Mouse (Mus musculus) heart, embryonic 15.5 days (tissue): Measurements from ENCODE around the gene Zmiz1. TPM values are rescaled to one million over a fixed set of nuclear protein-coding genes. Genes with fewer than 3 reads are reported as not detected.

Experiments
- ATAC-seq: fragments of 200-750 bp; cut with Nextera tagmentation; replicated peaks from 2 replicates; pipeline ENCODE4 v1.8.0; 2017; ENCODE audit warnings: low read depth, moderate TSS enrichment; ENCODE audit not compliant: insufficient number of reproducible peaks, insufficient read depth, low FRiP score
- H3K27ac ChIP-seq: fragments of 300-500 bp; sonication (generic); 2 replicates; pipeline ENCODE4 v1.5.1; 2015; ENCODE audit warnings: mild to moderate bottlenecking, inconsistent platforms
- H3K27me3 ChIP-seq: fragments of 300-500 bp; sonication (generic); 2 replicates; pipeline ENCODE4 v1.6.1; 2015; ENCODE audit warnings: inconsistent platforms
- H3K36me3 ChIP-seq: fragments of 300-500 bp; sonication (generic); 2 replicates; pipeline ENCODE4 v1.6.1; 2015; ENCODE audit warnings: mild to moderate bottlenecking, inconsistent platforms
- H3K4me1 ChIP-seq: fragments of 300-500 bp; sonication (generic); replicated peaks from 2 replicates; pipeline ENCODE4 v1.6.1; 2015; ENCODE audit warnings: inconsistent platforms
- H3K4me2 ChIP-seq: fragments of 300-500 bp; sonication (generic); 2 replicates; pipeline ENCODE4 v1.6.1; 2015; ENCODE audit warnings: inconsistent platforms, mild to moderate bottlenecking, moderate library complexity
- H3K4me3 ChIP-seq: fragments of 300-500 bp; sonication (generic); 2 replicates; pipeline ENCODE4 v1.5.1; 2015; ENCODE audit warnings: mild to moderate bottlenecking, inconsistent platforms
- H3K9ac ChIP-seq: fragments of 300-500 bp; sonication (generic); 2 replicates; pipeline ENCODE4 v1.6.1; 2015; ENCODE audit warnings: mild to moderate bottlenecking, inconsistent platforms
- H3K9me3 ChIP-seq: fragments of 300-500 bp; sonication (generic); replicated peaks from 2 replicates; pipeline ENCODE4 v1.6.1; 2016; ENCODE audit warnings: inconsistent platforms
- WGBS: fragments of 180-500 bp; shearing (Covaris S2); methylation state at CpG from one replicate; pipeline ENCODE4 v1.1.7; 2015; ENCODE audit warnings: mixed read lengths; 5-methylcytosine and 5-hydroxymethylcytosine counted together
- polyA plus RNA-seq: library from polyadenylated mRNA; unstranded; fragments of >200 nt; fragmentation: Nextera tagmentation; extraction: Ambion mirVana; gene quantifications from 2 replicates; pipeline ENCODE4 v1.2.1, GENCODE M21; 2015

Gene Zmiz1
- polyA plus RNA-seq, 1 experiment from 2014 or later = 22.1 TPM

GRCm38 (mm10) chr14:25539493-25540116, 80.6 kb downstream of the Zmiz1 start:
- Histone ChIP-seq H3K36me3 (peaks cover 18% of the 10 kb centered on the region; the same call in 1 of the 2 replicates), H3K4me3 (no peak overlapping the region), H3K27me3 (no peaks in the 10 kb centered on the region), H3K9me3 (no peaks in the 10 kb centered on the region), H3K27ac (no peak overlapping the region), H3K4me1 (peaks cover 51% of the 10 kb centered on the region), H3K9ac (no peak overlapping the region), H3K4me2 (no peak overlapping the region)
- 71% methylated on average over 10 of the region's 10 CpGs for WGBS
- ATAC-seq = no peak

GRCm38 (mm10) chr14:25540172-25540571, 81.2 kb downstream of the Zmiz1 start:
- no peak for ATAC-seq
- H3K4me2 ChIP-seq = no peak overlapping the region
- H3K27me3 ChIP-seq = no peaks in the 10 kb centered on the region
- peaks cover 22% of the 10 kb centered on the region; the same call in 1 of the 2 replicates for H3K36me3 ChIP-seq
- H3K4me3 ChIP-seq = no peak overlapping the region
- H3K9ac ChIP-seq = no peak overlapping the region
- peaks cover 47% of the 10 kb centered on the region for H3K4me1 ChIP-seq
- 74% methylated on average over 4 of the region's 4 CpGs for WGBS
- no peaks in the 10 kb centered on the region for H3K9me3 ChIP-seq
- H3K27ac ChIP-seq = no peak overlapping the region

- Histone ChIP-seq H3K27ac (no peak overlapping the region), H3K4me1 (peaks cover 44% of the 10 kb centered on the region), H3K4me2 (no peak overlapping the region), H3K27me3 (no peaks in the 10 kb centered on the region), H3K36me3 (peaks cover 31% of the 10 kb centered on the region; the same call in 1 of the 2 replicates), H3K9ac (no peak overlapping the region), H3K4me3 (no peak overlapping the region), H3K9me3 (no peaks in the 10 kb centered on the region)
- 70% methylated on average over 5 of the region's 5 CpGs for whole genome bisulfite sequencing
- no peak for ATAC-seq
Observed at GRCm38 (mm10) chr14:25541213-25541612, 82.2 kb downstream of the Zmiz1 start.

GRCm38 (mm10) chr14:25543098-25543497, 84.1 kb downstream of the Zmiz1 start:
- Histone ChIP-seq H3K36me3 (peaks cover 14% of the 10 kb centered on the region; the same call in 1 of the 2 replicates), H3K9ac (no peak overlapping the region), H3K27ac (no peak overlapping the region), H3K4me2 (no peak overlapping the region), H3K4me3 (no peak overlapping the region), H3K27me3 (no peaks in the 10 kb centered on the region), H3K4me1 (peaks cover 55% of the 10 kb centered on the region), H3K9me3 (no peaks in the 10 kb centered on the region)
- ATAC-seq = no peak
- 89% methylated on average over 4 of the region's 4 CpGs for WGBS

- Histone ChIP-seq H3K27me3 (no peaks in the 10 kb centered on the region), H3K4me2 (no peak overlapping the region), H3K9ac (no peak overlapping the region), H3K9me3 (no peaks in the 10 kb centered on the region), H3K27ac (no peak overlapping the region), H3K4me3 (no peak overlapping the region), H3K4me1 (peaks cover 59% of the 10 kb centered on the region), H3K36me3 (peaks cover 13% of the 10 kb centered on the region; the same call in 1 of the 2 replicates)
- 91% methylated on average over 4 of the region's 4 CpGs for WGBS
- ATAC-seq = no peak
Observed at GRCm38 (mm10) chr14:25543927-25544326, 84.9 kb downstream of the Zmiz1 start.

- 47% methylated on average over 14 of the region's 14 CpGs for WGBS
- peak; percentile 64 for ATAC-seq
- Histone ChIP-seq H3K4me1 (peaks cover 45% of the 10 kb centered on the region), H3K4me2 (no peak overlapping the region), H3K9ac (no peak overlapping the region), H3K36me3 (peaks cover 13% of the 10 kb centered on the region; the same call in 1 of the 2 replicates), H3K27me3 (no peaks in the 10 kb centered on the region), H3K27ac (peak overlapping the region; percentile 63), H3K4me3 (no peak overlapping the region), H3K9me3 (no peaks in the 10 kb centered on the region)
Observed at GRCm38 (mm10) chr14:25546852-25547621, 88.1 kb downstream of the Zmiz1 start.

GRCm38 (mm10) chr14:25547882-25548281, 88.9 kb downstream of the Zmiz1 start:
- H3K4me2 ChIP-seq = no peak overlapping the region
- H3K4me1 ChIP-seq = peaks cover 44% of the 10 kb centered on the region
- no peak overlapping the region for H3K9ac ChIP-seq
- H3K9me3 ChIP-seq = no peaks in the 10 kb centered on the region
- H3K36me3 ChIP-seq = peaks cover 13% of the 10 kb centered on the region; the same call in 1 of the 2 replicates
- no peak overlapping the region for H3K4me3 ChIP-seq
- H3K27ac ChIP-seq = peak overlapping the region; percentile 63
- no peak for ATAC-seq
- H3K27me3 ChIP-seq = no peaks in the 10 kb centered on the region
- 75% methylated on average over 9 of the region's 9 CpGs for WGBS

GRCm38 (mm10) chr14:25548650-25549049, 89.7 kb downstream of the Zmiz1 start:
- H3K9ac ChIP-seq = no peak overlapping the region
- H3K27ac ChIP-seq = peak overlapping the region; percentile 63; the same call in 1 of the 2 replicates

GRCm38 (mm10) chr14:25549125-25549524, 90.1 kb downstream of the Zmiz1 start:
- Histone ChIP-seq H3K36me3 (peaks cover 16% of the 10 kb centered on the region; the same call in 1 of the 2 replicates), H3K4me3 (no peak overlapping the region), H3K4me2 (no peak overlapping the region), H3K9ac (no peak overlapping the region), H3K4me1 (peaks cover 49% of the 10 kb centered on the region), H3K27me3 (no peaks in the 10 kb centered on the region), H3K9me3 (no peaks in the 10 kb centered on the region), H3K27ac (peak overlapping the region; percentile 63; the same call in 1 of the 2 replicates)
- 83% methylated on average over 7 of the region's 7 CpGs for WGBS
- ATAC-seq = no peak

More at GRCm38 (mm10) chr14:25548650-25549049, 89.7 kb downstream of the Zmiz1 start:
- Histone ChIP-seq H3K9me3 (no peaks in the 10 kb centered on the region), H3K27me3 (no peaks in the 10 kb centered on the region), H3K4me2 (no peak overlapping the region), H3K4me3 (no peak overlapping the region), H3K36me3 (peaks cover 14% of the 10 kb centered on the region; the same call in 1 of the 2 replicates), H3K4me1 (peaks cover 49% of the 10 kb centered on the region)
- no peak for ATAC-seq
- WGBS = 32% methylated on average over 6 of the region's 6 CpGs

GRCm38 (mm10) chr14:25549871-25550840, 91.2 kb downstream of the Zmiz1 start:
- Histone ChIP-seq H3K27ac (no peak overlapping the region), H3K4me3 (no peak overlapping the region), H3K4me1 (peaks cover 56% of the 10 kb centered on the region), H3K36me3 (peaks cover 13% of the 10 kb centered on the region; the same call in 1 of the 2 replicates), H3K9me3 (no peaks in the 10 kb centered on the region), H3K4me2 (no peak overlapping the region), H3K9ac (no peak overlapping the region), H3K27me3 (no peaks in the 10 kb centered on the region)
- no peak for ATAC-seq
- WGBS = 75% methylated on average over 10 of the region's 10 CpGs
